Mouse (Mus musculus) megakaryocyte, embryonic 14.5 days (primary cell): ENCODE data around the gene Nudt3.

ENCODE experiments used
- FLI1 ChIP-seq: IDR thresholded peaks from 2 replicates; pipeline ENCODE4 v1.6.1; 2012; ENCODE audit warnings: low read length, inconsistent platforms, mixed read lengths
- GATA1 ChIP-seq: IDR thresholded peaks from 3 replicates; pipeline ENCODE4 v1.6.1; 2012; ENCODE audit warnings: mixed read lengths, low read length, inconsistent platforms, borderline replicate concordance

DNA sequence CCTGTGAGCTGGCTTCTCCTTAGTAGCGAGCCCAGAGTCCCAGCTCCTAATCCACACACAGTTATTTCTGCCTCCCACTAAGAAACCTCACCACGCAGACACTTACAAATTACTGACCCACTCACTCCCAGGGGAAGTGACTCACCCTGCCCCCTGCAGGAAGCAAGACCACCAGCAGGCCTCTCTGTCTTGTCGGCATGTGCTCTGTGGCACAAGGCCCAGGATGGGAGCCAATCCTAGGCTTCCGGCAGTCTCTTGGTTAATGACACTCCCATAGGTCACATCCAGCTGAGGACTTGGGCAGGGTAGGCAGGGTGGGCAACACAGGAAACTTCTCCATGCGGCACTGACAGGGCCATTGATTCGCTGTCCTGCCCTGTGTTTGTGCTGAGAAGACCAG is 45.8 kb downstream of the Nudt3 start:
- no peak for TF ChIP-seq FLI1
- no peak for TF ChIP-seq GATA1
